Mouse (Mus musculus) cerebellum, postnatal 25 days (tissue): ENCODE results near the gene Mamstr.

Experiments used
- DNase-seq, 2 experiments: peaks; one replicate each; pipeline ENCODE4 v3.0.0; 2021; ENCODE audit warnings: mixed read lengths in 2 of 2

Mamstr gene

DNA sequence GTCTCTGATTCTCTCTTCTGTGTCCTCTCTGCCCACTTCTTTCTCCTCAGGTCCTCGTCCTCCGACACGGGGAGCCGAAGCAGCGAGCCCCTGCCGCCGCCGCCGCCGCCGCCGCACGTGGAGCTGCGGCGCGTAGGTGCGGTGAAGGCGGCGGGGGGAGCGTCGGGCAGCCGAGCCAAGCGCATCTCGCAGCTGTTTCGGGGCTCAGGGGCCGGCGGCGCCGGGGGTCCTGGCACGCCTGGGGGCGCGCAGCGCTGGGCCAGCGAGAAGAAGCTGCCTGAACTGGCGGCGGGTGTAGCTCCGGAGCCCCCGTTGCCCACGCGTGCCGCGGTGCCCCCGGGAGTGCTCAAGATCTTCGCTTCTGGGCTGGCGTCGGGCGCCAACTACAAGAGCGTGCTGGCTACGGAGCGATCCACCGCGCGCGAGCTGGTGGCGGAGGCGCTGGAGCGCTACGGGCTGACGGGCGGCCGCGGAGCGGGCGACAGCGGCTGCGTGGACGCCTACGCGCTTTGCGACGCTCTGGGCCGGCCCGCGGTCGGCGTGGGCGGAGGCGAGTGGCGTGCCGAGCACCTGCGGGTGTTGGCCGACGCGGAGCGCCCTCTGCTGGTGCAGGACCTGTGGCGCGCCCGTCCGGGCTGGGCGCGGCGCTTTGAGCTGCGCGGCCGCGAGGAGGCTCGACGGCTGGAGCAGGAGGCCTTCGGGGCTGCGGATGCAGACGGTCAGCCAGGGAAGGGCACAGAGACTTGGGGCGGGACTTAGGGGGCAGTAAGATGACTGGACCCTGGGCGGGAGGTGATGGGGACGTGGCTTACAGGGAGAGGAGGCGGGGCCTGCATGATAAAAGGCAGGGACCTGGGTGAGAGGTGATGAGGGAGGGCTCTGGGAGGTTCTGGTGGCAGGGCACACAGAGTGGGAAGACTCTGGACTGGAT, 11.1 kb upstream of the Mamstr start:
- peak; percentile 96 to 99 for DNase-seq

DNA sequence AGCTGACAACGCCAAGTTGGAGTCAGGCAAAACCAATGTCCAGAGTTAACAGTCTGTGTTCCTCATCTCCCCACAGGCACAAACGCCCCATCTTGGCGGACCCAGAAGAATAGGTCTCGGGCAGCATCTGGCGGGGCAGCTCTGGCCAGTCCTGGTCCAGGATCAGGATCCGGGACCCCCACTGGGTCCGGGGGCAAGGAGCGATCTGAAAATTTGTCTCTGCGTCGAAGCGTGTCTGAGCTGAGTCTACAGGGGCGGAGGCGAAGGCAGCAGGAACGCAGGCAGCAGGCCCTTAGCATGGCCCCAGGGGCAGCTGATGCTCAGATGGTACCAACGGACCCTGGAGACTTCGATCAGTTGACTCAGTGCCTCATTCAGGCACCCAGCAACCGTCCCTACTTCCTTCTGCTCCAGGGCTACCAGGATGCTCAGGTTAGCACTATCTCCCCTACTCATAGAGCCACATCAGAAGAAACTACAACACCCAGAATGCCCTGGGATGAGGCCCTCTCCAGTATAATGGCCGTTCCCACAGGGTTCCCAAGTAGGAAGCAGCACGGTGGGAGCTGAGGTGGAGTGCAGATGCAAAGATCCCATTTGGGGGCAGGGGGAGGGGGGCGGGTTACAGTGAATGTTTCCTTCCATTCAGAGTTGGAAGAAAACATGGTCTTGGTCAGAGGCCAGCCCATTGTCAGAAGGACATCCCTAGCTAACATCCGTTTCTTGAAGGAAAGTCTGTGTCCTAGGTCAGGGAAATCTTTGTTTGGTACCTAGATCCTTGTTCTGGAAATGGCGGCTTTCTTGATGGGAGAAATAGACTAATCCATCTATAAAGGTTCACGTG, 9.5 kb upstream of the Mamstr start:
- peak in 1 of 2 experiments; percentile 47 for DNase-seq

DNA sequence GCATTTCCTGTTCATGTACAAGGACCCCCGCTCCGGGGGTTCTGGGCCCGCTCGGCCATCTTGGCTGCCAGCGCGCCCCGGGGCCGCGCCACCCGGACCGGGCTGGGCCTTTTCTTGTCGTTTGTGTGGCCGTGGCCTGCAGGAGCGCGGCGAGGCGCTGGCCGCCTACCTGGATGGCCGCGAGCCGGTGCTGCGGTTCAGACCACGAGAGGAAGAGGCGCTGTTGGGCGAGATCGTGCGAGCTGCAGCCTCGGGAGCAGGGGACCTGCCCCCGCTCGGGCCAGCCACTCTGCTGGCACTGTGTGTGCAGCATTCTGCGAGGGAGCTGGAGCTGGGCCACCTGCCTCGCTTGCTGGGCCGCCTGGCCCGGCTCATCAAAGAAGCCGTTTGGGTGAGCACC, 7.3 kb upstream of the Mamstr start:
- peak; percentile 76 to 84 for DNase-seq

DNA sequence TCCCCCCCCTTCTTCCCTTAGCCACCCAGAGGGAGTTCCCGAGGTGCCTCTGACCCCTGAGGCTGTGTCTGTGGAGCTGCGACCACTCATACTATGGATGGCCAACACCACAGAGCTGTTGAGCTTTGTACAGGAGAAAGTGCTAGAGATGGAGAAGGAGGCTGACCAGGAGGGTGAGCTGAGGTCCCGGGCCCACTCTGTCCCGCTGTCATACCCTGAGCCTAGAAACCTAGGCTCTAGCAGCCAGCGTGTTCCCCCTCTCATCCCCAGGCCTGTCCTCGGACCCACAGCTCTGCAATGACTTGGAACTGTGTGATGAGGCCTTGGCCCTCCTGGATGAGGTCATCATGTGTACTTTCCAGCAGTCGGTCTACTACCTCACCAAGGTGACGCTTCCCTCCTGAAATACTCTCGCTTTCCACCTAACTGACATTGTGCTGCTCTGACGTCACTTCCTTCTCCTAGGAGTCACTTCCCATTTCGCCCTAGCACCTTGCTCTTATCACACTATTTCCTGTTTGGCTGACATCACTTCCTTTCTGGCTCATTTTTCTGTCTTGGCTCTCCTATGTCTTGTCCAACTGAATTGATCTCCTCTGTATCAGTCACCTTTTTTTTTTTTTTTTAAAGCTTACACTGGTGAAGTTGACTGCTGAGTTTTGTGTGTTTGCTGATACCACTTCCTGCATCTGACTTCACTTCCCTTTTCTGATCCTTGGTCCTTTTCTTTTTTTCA, 4.7 kb upstream of the Mamstr start:
- DNase-seq, result no peak

DNA sequence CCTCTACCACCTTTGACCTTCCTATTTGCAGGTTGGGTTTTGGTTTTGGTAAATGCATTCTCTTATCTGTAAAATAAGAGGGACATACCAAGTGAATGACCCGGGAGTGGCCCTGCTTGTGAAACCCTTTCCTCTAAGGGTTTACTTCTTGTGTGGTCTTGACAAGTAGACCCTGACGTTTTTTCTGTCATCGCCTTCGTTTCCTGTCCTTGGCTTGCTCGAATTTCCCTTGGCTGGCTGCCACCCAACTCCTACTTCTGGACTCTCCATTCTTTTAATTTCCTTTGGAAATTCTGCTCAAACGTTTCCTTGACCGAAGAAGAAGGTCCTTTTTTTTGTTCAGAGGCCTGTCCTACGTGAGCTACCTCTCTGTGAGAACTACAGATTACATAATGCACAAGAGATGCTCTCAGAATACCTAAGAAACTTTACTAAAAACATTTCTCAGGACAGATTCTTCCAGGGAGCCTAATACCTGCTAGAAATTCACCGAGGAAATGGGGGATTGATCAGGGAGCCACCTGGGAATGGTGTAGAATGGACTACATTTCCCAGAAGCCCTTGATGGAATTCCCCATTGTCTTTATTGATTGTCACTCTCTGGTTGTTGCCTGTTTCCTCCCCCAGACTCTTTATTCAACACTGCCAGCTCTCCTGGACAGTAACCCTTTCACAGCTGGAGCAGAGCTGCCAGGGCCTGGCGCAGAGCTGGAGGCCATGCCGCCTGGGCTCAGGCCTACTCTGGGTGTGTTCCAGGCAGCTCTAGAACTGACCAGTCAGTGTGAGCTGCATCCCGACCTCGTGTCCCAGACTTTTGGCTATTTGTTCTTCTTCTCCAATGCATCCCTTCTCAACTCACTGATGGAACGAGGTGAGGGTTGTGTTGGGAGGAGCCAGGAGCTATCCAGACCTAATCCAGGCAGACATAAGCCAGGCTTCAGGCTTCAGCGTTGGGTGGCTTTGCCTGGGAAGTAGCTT, 3.8 kb upstream of the Mamstr start:
- DNase-seq, result peak in 1 of 2 experiments; percentile 33

DNA sequence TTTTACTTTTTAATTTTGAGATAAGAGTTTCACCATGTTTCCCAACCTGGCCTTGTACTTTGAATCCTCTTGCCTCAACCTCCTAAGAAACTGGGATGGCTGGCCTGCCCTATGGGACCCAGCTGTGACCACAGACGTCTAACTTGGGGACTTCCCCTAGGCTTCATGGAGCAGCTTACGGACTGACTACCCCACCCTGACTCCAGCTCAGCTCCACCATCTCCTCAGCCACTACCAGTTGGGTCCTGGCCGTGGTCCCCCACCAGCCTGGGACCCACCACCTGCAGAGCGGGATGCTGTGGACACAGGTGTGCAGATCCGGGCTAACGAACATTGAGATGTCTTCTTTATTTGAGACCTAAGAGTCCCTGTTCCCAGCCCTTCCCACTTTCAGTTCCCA, 2.1 kb upstream of the Mamstr start:
- peak in 1 of 2 experiments; percentile 43 for DNase-seq

DNA sequence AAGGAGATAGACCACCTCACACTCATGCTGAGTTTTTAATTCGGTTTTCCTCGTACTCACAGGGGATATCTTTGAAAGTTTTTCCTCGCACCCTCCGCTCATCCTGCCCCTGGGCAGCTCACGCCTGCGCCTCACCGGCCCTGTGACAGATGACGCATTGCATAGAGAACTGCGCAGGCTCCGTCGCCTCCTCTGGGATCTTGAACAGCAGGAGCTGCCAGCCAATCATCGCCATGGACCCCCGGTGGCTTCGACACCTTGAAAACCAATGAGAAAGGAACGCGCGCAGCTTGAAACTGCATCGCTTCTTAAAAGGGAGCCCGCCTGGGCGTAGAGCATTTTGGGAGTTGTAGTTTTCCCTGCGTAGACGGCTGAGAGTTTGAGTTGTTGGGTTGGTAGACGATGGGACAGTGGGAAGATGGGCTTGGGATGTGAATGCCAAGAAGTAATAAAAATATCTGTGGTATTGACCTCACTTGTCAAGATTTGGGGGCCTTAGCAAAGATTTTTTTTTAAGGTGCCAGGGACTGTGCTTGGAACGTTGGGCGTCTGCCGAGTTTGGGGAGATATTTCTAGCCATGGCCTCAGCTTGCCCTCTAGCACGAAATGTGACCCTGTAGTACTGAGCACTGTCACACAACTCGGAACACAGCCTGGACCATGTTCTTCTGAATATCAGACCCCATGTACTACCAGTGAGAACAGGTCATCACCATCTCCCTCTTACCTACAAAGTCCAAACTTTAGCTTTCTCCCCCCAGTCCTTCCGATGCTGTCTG, 965 bp upstream of the Mamstr start:
- peak; percentile 98 to 99 for DNase-seq

DNA sequence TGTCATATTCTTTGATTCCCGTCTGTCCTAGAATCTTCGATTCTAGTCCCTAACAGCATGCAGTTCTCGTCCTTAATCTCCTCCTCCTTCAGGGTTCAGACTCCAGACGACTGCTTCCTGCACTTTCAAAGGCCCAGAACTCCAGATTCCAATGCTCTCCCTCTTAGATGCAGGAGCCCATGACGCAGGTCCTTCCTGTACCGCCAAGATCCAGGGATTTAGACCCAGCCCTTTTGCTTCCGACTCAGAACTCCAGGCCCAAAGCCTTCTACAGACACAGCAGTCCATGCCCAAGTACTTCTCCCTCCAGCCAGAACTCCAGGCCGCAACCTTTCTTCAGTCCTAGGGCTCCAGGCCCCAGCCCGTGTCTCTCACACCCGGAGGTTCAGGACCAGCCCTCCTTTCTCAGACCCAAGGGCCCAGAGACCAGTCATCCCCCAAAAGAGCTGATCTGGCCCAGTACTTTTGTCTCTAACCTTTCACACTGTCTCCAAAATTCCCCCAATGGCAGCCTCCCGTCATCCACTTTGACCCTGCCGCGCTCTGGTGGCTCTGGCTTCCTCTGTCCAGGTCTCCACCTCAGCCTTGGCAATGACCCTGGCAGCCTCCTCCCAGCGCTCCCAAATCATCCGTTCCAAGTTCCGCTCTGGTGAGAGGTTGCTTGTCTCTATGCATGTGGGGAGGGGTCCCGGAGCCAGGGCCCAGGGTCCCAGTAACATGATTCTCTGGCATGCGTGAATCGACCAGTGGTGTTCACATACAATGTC, 597 bp downstream of the Mamstr start:
- DNase-seq, result peak in 1 of 2 experiments; percentile 28

DNA sequence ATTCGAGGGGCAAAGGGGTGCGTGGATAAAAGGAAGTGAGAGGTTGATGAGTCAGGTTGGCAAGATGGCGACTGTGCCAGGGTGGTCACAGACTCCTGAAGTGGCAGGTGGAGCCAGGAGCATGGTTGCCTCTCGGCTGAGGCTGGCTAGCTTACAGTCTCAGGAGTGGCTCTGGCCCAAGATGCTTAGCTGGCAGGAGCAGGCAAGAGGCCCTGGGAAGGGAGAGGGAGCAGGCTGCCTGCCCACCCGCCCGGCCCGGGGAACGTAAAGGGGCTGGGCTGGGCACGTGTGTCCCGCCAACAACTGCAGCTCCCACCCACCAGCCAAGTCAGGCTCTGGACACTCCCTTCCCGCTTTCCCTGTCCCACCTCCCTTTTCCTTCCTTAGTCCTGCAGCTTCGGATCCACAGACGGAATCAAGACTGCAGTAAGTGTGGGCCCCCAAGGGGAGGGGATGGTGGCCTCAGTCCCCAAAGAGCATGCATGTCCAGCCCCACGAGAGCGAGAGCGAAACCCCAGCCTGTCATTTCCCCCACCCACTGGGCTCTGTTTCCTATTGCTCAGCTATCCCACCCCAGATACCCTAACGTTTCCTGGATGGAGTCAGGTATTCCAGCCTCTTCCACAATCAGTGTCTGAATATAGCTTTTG, 1.7 kb downstream of the Mamstr start:
- peak; percentile 68 to 77 for DNase-seq

DNA sequence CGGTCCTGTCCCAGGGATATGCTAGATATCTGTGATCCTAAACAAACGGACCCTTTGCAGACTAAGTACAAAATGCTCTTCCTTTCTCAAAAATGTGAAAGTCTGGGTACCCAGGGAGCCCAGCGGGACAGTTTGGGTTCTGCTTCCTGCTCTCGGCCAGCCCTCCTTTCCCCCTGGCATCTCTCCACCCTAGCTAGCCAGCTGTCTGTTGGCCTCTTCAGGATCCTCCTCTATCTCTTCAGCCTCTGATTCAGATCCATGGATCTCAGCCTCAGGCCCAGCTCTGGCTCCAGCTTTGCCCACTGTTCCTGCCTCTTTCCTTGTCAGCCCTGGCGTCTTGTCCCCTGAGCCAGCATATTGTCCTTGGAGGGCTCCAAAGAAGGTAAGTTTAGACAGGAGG, 2.3 kb downstream of the Mamstr start:
- DNase-seq, result peak; percentile 65 to 68

DNA sequence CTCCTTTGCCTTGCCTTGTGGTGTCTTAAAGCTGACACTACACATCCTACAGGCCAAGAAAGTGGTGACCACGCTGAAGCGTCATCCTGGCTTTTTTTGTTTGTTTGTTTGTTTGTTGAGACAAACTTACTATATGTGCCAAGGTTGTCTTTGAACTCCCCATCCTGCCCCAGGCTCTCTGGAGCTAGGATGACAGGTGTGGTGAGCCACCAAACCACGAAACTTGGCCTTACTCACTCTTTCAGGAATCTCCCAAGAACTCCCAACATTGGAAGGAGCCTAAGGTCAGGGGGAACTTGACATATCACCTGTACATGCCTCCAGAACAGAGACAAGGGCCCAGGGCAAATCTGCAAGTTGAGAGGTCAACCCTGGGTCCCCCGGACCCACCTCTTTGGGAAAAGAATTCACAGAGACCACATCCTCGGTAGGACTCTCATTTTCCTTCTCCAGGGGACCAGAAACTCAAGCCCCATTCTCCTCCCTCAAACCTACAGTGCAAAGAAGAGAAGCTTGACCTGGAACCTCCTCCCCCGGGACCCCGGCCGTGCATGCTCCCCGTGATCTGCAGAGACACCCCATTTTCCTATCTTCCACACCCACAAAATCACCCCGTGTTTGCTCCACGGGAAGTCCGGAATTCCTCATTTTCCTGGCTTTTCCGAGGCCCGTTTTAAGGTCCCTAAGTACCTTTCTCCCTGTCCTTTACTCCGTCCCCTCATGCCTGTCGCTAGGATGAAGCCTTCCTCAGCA, 2.9 kb downstream of the Mamstr start:
- peak in 1 of 2 experiments; percentile 53 for DNase-seq

DNA sequence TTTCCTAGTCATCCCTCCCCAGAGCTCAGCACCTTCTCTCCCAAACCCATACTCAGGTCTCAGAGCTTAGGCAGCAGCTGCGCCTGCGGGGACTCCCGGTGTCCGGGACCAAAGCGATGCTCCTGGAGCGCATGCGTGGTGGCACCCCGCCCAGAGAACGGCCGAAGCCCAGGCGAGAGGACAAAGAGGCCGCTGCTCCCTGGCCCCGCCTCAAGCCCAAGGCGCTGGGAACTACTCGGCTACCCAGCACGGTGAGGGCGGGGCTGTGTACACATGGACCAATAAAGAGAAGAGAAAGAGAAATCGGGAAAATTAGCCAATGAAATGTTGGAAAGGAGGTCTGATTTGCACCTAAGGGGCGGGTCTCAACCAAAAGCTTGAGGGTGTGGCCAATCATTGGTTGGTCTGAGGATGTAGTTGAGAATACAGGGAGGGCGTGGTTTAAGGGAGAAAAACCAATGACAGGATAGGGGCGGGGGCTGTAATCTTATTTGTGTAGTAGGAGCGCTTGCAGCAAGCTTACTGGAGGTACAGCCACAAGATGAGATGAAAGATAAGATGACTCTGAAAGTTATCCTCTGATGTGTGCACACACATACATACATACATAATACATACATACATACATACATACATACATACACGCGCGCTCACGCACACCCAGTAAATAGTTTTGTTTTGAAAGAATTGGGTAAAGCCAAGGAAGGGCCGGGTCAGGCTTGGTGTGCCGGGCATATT, 3.8 kb downstream of the Mamstr start:
- peak; percentile 99 to 100 for DNase-seq

DNA sequence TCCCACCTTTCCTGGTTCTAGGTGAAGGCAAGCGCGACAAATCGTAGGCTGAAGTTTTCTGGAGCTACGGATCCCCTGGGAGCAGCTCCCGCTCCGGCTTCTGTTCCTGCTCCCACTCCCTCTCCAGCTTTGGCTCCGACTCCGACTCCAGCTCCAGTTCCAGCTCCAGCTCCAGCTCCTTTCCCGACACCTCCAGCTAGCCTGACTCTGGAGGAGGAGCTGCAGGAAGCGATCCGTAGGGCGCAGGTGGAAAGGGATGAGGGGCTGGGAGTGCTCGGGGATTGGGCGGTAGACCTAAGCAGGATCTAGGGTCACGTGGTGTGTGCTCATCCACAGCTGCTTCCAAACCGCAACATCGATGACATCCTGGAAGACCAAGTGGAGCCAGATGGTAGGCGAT, 4.4 kb downstream of the Mamstr start:
- peak; percentile 74 to 78 for DNase-seq

DNA sequence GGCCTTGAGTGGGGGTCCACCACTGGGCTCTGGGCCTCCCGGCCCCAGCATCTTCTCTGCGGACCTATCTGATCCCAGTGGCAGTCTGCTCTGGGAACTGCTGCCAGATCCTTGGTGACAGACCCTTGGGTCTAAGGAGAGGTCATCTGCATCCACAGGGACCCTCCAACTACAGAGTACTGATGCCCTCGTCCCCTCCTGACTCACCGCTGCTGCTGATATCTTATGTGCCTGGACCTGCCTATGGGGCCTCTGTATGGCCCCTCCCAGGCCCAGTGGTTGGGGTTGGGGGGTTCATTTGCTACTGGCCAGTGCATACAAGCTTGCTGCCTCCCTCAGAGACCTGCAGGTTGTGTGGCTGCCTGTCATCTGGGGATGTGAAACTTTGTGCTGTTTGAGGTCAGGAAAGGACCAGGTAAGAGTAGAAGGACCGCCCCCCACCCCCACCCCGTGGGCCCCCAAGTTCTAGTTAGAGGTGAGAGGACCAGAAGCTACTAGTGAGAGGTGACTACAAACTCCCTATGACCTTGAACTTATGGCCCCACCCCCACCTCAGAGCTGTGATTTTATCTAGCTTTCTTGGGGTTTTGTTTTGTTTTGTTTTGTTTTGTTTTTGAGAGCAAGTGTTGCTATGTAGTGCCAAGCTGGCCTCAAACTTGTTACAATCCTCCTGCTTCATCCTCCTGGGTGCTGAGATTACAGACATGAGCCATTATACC, 5.3 kb downstream of the Mamstr start:
- DNase-seq, result peak in 1 of 2 experiments; percentile 31

DNA sequence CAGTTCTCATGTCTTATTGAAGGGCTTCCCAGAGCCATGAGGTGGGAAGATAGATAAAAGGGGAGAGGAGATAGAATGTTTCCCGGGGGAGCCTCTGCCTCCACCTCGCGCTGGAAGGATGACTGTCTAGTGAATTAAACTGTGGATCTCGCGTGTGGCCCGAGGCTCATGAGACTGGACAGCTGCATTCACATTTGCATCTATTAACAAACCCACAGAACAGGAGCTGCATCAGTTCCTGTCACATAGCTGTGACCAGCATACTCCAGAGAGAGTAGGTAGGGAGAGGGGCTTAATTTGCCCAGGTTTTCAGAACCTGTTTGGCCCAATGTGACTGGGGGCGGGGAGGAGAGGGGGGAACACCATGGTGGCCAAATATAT, 5.8 kb downstream of the Mamstr start:
- no peak for DNase-seq

DNA sequence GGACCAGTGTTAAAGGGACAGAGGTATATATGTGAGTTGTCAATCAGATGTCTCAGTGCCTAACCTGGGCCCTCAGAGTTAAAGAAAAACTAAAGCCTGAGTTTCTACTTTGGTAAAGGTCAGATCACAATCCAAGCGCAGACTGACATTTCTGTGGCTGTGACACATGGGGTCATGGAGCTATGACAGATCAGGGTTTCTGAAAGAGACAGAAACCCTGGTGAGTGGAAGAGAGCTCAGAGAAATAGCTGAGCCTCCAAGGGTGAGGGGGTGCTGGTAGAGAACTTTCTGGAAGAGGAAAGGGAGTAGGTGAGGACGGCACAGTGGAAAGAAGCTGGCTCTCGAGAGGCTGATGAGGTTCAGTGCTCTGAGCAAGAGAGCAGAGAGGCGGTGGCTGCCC, 6.9 kb downstream of the Mamstr start:
- DNase-seq, result no peak

DNA sequence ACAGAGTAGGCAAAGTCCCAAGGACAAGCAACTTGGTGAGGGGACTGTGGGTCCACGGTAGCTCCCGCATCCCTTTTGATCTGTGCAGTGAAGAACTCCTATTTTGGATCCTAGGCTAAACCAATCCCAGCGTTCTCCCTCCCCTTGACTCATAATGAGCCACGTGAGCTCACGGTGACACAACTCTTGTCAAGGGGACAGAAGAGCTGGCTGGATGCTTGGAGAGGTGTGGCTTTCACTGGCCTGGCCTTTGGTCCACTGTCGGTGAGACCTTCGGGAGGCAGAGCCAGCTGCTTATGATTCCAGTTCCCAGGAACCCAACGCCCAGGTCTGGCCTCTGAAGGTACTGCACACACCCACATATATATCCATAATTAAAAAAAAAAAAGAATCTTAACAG, 9.6 kb downstream of the Mamstr start:
- no peak for DNase-seq
